Mouse (Mus musculus) E14TG2a.4 (cell line): ENCODE measurements around the gene Xrcc4.

ENCODE experiments used
- CTCF ChIP-seq: conservative IDR thresholded peaks from 2 replicates; pipeline ENCODE4 v1.5.1; 2014; ENCODE audit warnings: low read length
- POU5F1 ChIP-seq: IDR thresholded peaks from 2 replicates; pipeline ENCODE4 v1.6.1; 2014; ENCODE audit warnings: low read length, borderline replicate concordance

DNA sequence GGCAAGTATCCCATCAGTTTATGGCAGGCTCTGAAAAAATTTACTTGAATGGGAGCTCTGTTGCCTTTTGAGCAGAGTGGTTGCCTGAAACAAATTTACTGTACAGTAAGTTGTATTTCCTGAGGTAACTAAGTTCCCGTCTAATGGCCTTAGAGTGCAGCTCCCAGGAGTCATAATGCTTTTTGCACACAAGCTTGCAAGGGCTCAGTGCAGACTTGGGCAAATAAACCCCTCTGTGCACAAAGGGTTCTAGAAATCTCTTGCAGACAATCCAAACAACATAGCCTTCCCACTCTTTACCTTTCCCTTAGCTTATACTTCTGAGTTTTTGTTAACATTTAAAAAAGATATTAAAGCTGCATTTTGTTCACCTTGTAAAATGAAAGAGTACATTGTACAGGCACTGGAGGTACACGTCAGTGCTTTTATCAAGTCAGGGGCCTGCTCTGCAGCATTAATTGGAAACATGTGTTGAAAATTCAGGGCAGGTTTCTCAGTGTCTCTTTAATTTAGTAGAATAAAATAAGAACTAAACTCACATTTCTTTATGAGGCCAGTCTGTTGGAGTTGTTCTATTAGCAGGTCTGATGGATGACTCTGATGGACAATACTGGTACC lies 256.2 kb downstream of the Xrcc4 start:
- TF ChIP-seq CTCF (no peak), POU5F1 (no peak)
